Mouse (Mus musculus): ENCODE results near the gene Cntnap2. TPM values are rescaled to one million over a fixed set of nuclear protein-coding genes. Genes with fewer than 3 reads are reported as not detected.

The Cntnap2 gene
- total and polyA plus RNA-seq, 3 experiments = 0.30 to 0.79 (median 0.44) TPM

DNA sequence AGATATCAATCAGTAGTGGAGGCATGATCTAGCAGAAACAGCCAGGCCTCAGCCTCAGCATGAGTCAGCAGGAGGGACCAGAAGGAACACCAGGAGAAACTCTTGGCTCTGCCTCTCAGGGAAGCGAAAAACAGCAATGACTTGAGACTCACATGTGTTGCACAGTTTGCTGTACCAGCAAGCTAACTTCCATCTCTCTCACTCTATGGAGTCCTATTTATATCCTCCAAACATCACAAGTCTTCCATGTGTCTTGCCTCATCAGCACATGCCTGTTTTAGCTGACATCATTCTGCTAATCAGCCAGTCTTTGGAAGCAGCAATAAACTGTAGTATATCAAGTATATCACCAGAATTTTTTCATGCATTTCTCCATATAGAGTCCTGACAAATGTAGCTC, 182.1 kb downstream of the Cntnap2 start:
- TF ChIP-seq SMC3 (IDR thresholded peaks at IDR 0.05; ENCODE audit: low read depth, low read length) (no peak), ZMIZ1 (IDR thresholded peaks at IDR 0.05; ENCODE audit: low read depth, low read length) (no peak), MAFK (IDR thresholded peaks at IDR 0.05; ENCODE audit: insufficient replicate concordance, low read length) (no peak), KAT2A (IDR thresholded peaks at IDR 0.05; ENCODE audit: insufficient replicate concordance, low read length) (no peak), JUND (conservative IDR thresholded peaks at IDR 0.05; ENCODE audit: low read depth, low read length) (no peak), EP300 (IDR thresholded peaks at IDR 0.05; ENCODE audit: low read length) (no peak), HCFC1 (IDR thresholded peaks at IDR 0.05; ENCODE audit: low read depth, low read length) (no peak), ZKSCAN1 (IDR thresholded peaks at IDR 0.05; ENCODE audit: borderline replicate concordance, low read depth, low read length) (no peak), TBP (conservative IDR thresholded peaks at IDR 0.05; ENCODE audit: low read depth, low read length) (no peak), JUN (IDR thresholded peaks at IDR 0.05; ENCODE audit: insufficient read depth, low read depth, low read length) (no peak), CHD2 (IDR thresholded peaks at IDR 0.05; ENCODE audit: low read length) (no peak), RCOR1 (conservative IDR thresholded peaks at IDR 0.05; ENCODE audit: low read depth, low read length) (no peak)
- Histone ChIP-seq H3K4me3 (replicated peaks in 1 of 3; ENCODE audit: low read depth in 2 of 3, low read length in 2 of 3, poor library complexity in 1 of 3) (no peak overlapping the region), H3K27ac (ENCODE audit: insufficient read depth, low read depth) (no peak overlapping the region), H3K4me1 (ENCODE audit: control insufficient read depth in 1 of 2, insufficient read depth in 2 of 2) (no peaks in the 10 kb centered on the region), H3K9me3 (replicated peaks; ENCODE audit: low read length) (peaks cover 28% of the 10 kb centered on the region), H3K9ac (ENCODE audit: insufficient read depth, low read depth) (no peak overlapping the region), H3K27me3 (replicated peaks) (no peaks in the 10 kb centered on the region), H3K79me2 (replicated peaks; ENCODE audit: control insufficient read depth, extremely low read depth, insufficient read depth, poor library complexity, severe bottlenecking) (no peaks in the 10 kb centered on the region), H3K36me3 (replicated peaks in 1 of 2; ENCODE audit: control insufficient read depth in 1 of 2, insufficient read depth in 1 of 2, low read length in 1 of 2) (no peaks in the 10 kb centered on the region), H3K4me2 (ENCODE audit: insufficient read depth, low read depth, poor library complexity, severe bottlenecking) (no peak overlapping the region)
- in situ Hi-C loops (cut with MboI; ENCODE audit: low pct_ligation_motif_present, low pct_unique_long_range_greater_than_20kb, low sequenced_read_pairs) (no loop called here), dilution Hi-C loops (cut with MboI; ENCODE audit: extremely low pct_ligation_motif_present, extremely low pct_unique_long_range_greater_than_20kb, low sequenced_read_pairs) (no loop called here)
- no peak for DNase-seq (ENCODE audit: extremely low read depth)

DNA sequence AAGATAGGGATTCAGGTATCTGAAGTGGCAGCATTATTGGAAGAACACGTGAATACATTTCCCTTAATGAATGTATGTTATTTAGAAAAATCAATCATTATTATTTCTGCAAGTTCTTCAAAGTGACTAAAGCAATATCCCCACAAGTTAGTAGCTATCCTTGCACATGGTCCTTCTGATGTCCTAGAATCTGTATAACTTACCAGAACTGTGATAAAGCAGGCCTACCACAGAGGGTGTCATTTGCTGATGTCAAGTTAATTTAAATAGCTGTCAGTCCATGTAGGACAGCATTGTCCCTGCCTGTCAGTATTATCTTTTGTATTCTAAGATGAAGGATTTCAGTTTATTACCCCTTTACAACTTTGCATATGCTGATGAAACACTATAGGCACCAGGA, 185.5 kb downstream of the Cntnap2 start:
- Histone ChIP-seq H3K9ac (ENCODE audit: insufficient read depth, low read depth) (no peak overlapping the region), H3K4me3 (replicated peaks in 1 of 3; ENCODE audit: low read depth in 2 of 3, low read length in 2 of 3, poor library complexity in 1 of 3) (no peak overlapping the region), H3K4me1 (ENCODE audit: control insufficient read depth in 1 of 2, insufficient read depth in 2 of 2) (no peaks in the 10 kb centered on the region), H3K9me3 (replicated peaks; ENCODE audit: low read length) (peaks cover 14% of the 10 kb centered on the region), H3K27me3 (replicated peaks) (no peaks in the 10 kb centered on the region), H3K36me3 (replicated peaks in 1 of 2; ENCODE audit: control insufficient read depth in 1 of 2, insufficient read depth in 1 of 2, low read length in 1 of 2) (no peaks in the 10 kb centered on the region), H3K4me2 (ENCODE audit: insufficient read depth, low read depth, poor library complexity, severe bottlenecking) (no peak overlapping the region), H3K27ac (ENCODE audit: insufficient read depth, low read depth) (no peak overlapping the region), H3K79me2 (replicated peaks; ENCODE audit: control insufficient read depth, extremely low read depth, insufficient read depth, poor library complexity, severe bottlenecking) (no peaks in the 10 kb centered on the region)
- DNase-seq (ENCODE audit: extremely low read depth) = no peak
- no peak for TF ChIP-seq IRF4 (IDR thresholded peaks at IDR 0.05; ENCODE audit: low read depth, low read length)
- TF ChIP-seq TBP (conservative IDR thresholded peaks at IDR 0.05; ENCODE audit: low read depth, low read length) = no peak
- no peak for TF ChIP-seq ZKSCAN1 (IDR thresholded peaks at IDR 0.05; ENCODE audit: borderline replicate concordance, low read depth, low read length)
- no peak for TF ChIP-seq UBTF (IDR thresholded peaks at IDR 0.05; ENCODE audit: low read depth, low read length)
- TF ChIP-seq KAT2A (IDR thresholded peaks at IDR 0.05; ENCODE audit: insufficient replicate concordance, low read length) = no peak
- no peak for TF ChIP-seq CTCF (conservative IDR thresholded peaks at IDR 0.05 in 1 of 2, IDR thresholded peaks at IDR 0.05 in 1 of 2; ENCODE audit: low read depth in 2 of 2, low read length in 2 of 2)
- no peak for TF ChIP-seq MAZ (IDR thresholded peaks at IDR 0.05; ENCODE audit: low read depth, low read length)
- in situ Hi-C loops (cut with MboI; ENCODE audit: low pct_ligation_motif_present, low pct_unique_long_range_greater_than_20kb, low sequenced_read_pairs) (no loop called here), dilution Hi-C loops (cut with MboI; ENCODE audit: extremely low pct_ligation_motif_present, extremely low pct_unique_long_range_greater_than_20kb, low sequenced_read_pairs) (no loop called here)
